Mouse (Mus musculus) CH12F3 (cell line): ENCODE results near the gene AW011738.

Experiments used
- in situ Hi-C: fragments of 300-500 bp; cut with MboI; formaldehyde crosslinking; loops from 2 replicates; pipeline ENCODE4 v1.14.3; 2020; ENCODE audit warnings: low sequenced_read_pairs

The AW011738 gene

GRCm38 (mm10) chr4:156236651-156237447 lies 33.7 kb downstream of the AW011738 start:
- in situ Hi-C loops = no loop called here

GRCm38 (mm10) chr4:156249567-156249966 lies 46.5 kb downstream of the AW011738 start:
- in situ Hi-C loops = no loop called here

GRCm38 (mm10) chr4:156251081-156251480 lies 48.0 kb downstream of the AW011738 start:
- in situ Hi-C loops = no loop called here

GRCm38 (mm10) chr4:156252140-156252539 lies 49.0 kb downstream of the AW011738 start:
- in situ Hi-C loops = no loop called here

- in situ Hi-C loops = no loop called here
Observed at GRCm38 (mm10) chr4:156252619-156253018, 49.5 kb downstream of the AW011738 start.

- in situ Hi-C loops = no loop called here
Observed at GRCm38 (mm10) chr4:156253043-156253442, 49.9 kb downstream of the AW011738 start.

- in situ Hi-C loops = no loop called here
Observed at GRCm38 (mm10) chr4:156254361-156255077, 51.4 kb downstream of the AW011738 start.
